8 mouse cellular contexts compared by ENCODE assay signal in the genomic region with DNA sequence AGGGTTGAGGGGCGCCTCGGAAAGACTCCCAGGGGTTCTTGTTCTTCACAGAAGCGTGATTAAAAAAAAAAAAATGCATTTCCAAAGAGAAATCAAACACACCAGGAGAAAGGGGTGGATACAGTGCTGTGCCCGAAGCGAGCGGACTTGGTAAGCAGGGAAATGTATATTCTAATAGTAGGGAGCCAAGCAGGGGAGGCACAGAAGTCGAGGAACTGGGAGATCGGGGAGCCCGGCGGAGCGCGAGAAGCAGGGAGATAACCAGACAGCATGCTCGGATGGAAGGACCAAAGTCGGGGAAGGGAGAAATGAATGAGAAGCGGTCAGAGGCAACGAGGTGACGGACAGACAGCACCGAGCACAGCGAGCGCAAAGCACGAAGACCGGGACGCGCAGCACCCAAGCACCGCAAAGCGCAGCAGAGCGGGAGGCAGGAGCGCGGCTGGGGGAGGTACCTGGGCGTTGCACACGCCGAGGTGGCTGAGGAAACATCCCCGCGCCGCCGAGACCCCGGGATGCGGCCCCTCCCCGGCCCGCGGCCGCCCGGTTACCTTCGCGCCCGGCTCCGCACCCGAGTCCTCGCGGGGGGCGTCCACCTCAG. TPM values are rescaled to one million over a fixed set of nuclear protein-coding genes. Genes with fewer than 3 reads are reported as not detected.
DNase-seq lines count a peak whose midpoint lies in the region; ATAC-seq lines count a peak whose summit lies in the region.

No protein-coding gene starts in this region.

- peaks cover 5% of the 10 kb centered on the region; the same call in 1 of the 2 replicates for H3K4me1 ChIP-seq in intestine, embryonic 16.5 days (ENCODE audit: control insufficient read depth, insufficient read depth, low read length)

- no peaks in the 10 kb centered on the region for H3K9me3 ChIP-seq in intestine, embryonic 16.5 days (ENCODE audit: control insufficient read depth, low read length)

- no peaks in the 10 kb centered on the region for H3K36me3 ChIP-seq in intestine, embryonic 16.5 days (ENCODE audit: control insufficient read depth, insufficient read depth, low read length)

- DNase-seq in adrenal gland, adult 18-20 months (ENCODE audit: low spot score in 2 of 2), result peak; percentile 60 to 71
- DNase-seq in embryo, embryonic 10 days (ENCODE audit: low spot score), result peak; percentile 81
- DNase-seq in gastrocnemius, postnatal 10 days, result peak; percentile 58
- peak; percentile 77 to 80 for DNase-seq in left cerebral cortex, postnatal 36 days (ENCODE audit: low spot score in 2 of 2)
- peak; percentile 59 for DNase-seq in mesoderm, embryonic 11.5 days (ENCODE audit: low read depth, low spot score)
- peak; percentile 50 to 60 for DNase-seq in right cerebral cortex, postnatal 36 days (ENCODE audit: low spot score in 2 of 2)
- peak; percentile 57 to 64 for DNase-seq in urinary bladder, postnatal 36 days (ENCODE audit: low spot score in 2 of 2)

- H3K27ac ChIP-seq in intestine, embryonic 16.5 days (ENCODE audit: low read length), result peak overlapping the region; percentile 81

- peak overlapping the region; percentile 62 for H3K4me2 ChIP-seq in intestine, embryonic 16.5 days (ENCODE audit: low read depth, low read length)

- peak overlapping the region; percentile 79 for H3K9ac ChIP-seq in intestine, embryonic 16.5 days (ENCODE audit: low read depth, low read length)

- peak overlapping the region; percentile 75 for H3K4me3 ChIP-seq in intestine, embryonic 16.5 days (ENCODE audit: low read length)

- under 1% methylated on average over 32 of the region's 51 CpGs for WGBS in intestine, embryonic 16.5 days

- ATAC-seq in intestine, embryonic 16.5 days, result peak; percentile 90

- no peaks in the 10 kb centered on the region for H3K27me3 ChIP-seq in intestine, embryonic 16.5 days (replicated peaks; ENCODE audit: control insufficient read depth, insufficient read depth, low read length)

- intact Hi-C loops in left cerebral cortex, postnatal 36 days (cut with DNase I), result loop anchor here (2.0 kb wide), 2 partner anchors 30 to 54 kb away; a partner anchor contains a TSS

RNA-seq across cellular contexts. Expression of a gene that starts 1.2 kb away (rescaled TPM):
- total RNA-seq in adrenal gland, adult 18-20 months (2021), result 10 to 100 TPM; 20.1 to 26.7 TPM
- total RNA-seq in gastrocnemius, postnatal 10 days (2021), result 10 to 100 TPM; 13.1 to 13.8 TPM
- 7.2 and 7.4 TPM in 2 replicates for polyA plus RNA-seq in intestine, embryonic 16.5 days (2015; fragmentation: Nextera tagmentation; extraction: Ambion mirVana)
- 10 to 100 TPM; 60.1 to 62.5 TPM for total RNA-seq in left cerebral cortex, postnatal 36 days (2021)

RNA-seq across cellular contexts. Expression of a gene that starts 30.6 kb away (rescaled TPM):
- total RNA-seq in adrenal gland, adult 18-20 months (2021), result 100 to 1,000 TPM; 136 to 177 TPM
- total RNA-seq in gastrocnemius, postnatal 10 days (2021), result 10 to 100 TPM; 32.1 to 35.6 TPM
- polyA plus RNA-seq in intestine, embryonic 16.5 days (2015; fragmentation: Nextera tagmentation; extraction: Ambion mirVana), result 142 and 147 TPM in 2 replicates
- total RNA-seq in left cerebral cortex, postnatal 36 days (2021), result 10 to 100 TPM; 67.7 to 69.8 TPM

RNA-seq across cellular contexts. Expression of a gene that starts 56.5 kb away (rescaled TPM):
- total RNA-seq in adrenal gland, adult 18-20 months (2021), result under 1 TPM; 0.20 to 0.29 TPM
- total RNA-seq in gastrocnemius, postnatal 10 days (2021), result not detected
- polyA plus RNA-seq in intestine, embryonic 16.5 days (2015; fragmentation: Nextera tagmentation; extraction: Ambion mirVana), result not detected in 2 replicates
- total RNA-seq in left cerebral cortex, postnatal 36 days (2021), result under 1 TPM in 1 of 2 experiments, not detected in 1; 0.30 TPM

Comparison
In these comparisons a context has a peak if more than half of its experiments do, and no peak if none do; other contexts are left out.
1. Peak in every context shown above with its lines: DNase-seq, ATAC-seq, H3K4me3 ChIP-seq and H3K27ac ChIP-seq.